Mouse (Mus musculus): ENCODE data around the gene Rock2.

Rock2 gene

GRCm38 (mm10) chr12:16900625-16901222 is 6.0 kb downstream of the Rock2 start:
- DNase-seq (ENCODE audit: low spot score in 2 of 2), result no peak

- DNase-seq (ENCODE audit: low spot score in 2 of 2), result no peak
Observed at GRCm38 (mm10) chr12:16903949-16904635, 9.4 kb downstream of the Rock2 start.

- no peak for DNase-seq (ENCODE audit: low spot score in 2 of 2)
Observed at GRCm38 (mm10) chr12:16907282-16907846, 12.7 kb downstream of the Rock2 start.

GRCm38 (mm10) chr12:16907953-16908648 is 13.4 kb downstream of the Rock2 start:
- DNase-seq (ENCODE audit: low spot score in 2 of 2), result no peak

- DNase-seq (ENCODE audit: low spot score in 2 of 2), result no peak
Observed at GRCm38 (mm10) chr12:16911524-16911923, 16.8 kb downstream of the Rock2 start.

- no peak for DNase-seq (ENCODE audit: low spot score in 2 of 2)
Observed at GRCm38 (mm10) chr12:16912600-16912999, 17.9 kb downstream of the Rock2 start.

- no peak for DNase-seq (ENCODE audit: low spot score in 2 of 2)
Observed at GRCm38 (mm10) chr12:16920186-16920860, 25.6 kb downstream of the Rock2 start.

GRCm38 (mm10) chr12:16927889-16928288 is 33.2 kb downstream of the Rock2 start:
- no peak for DNase-seq (ENCODE audit: low spot score in 2 of 2)

GRCm38 (mm10) chr12:16934423-16934822 is 39.7 kb downstream of the Rock2 start:
- no peak for DNase-seq (ENCODE audit: low spot score in 2 of 2)

- DNase-seq (ENCODE audit: low spot score in 2 of 2), result no peak
Observed at GRCm38 (mm10) chr12:16941976-16942375, 47.3 kb downstream of the Rock2 start.

GRCm38 (mm10) chr12:16948239-16948638 is 53.5 kb downstream of the Rock2 start:
- no peak for DNase-seq (ENCODE audit: low spot score in 2 of 2)

GRCm38 (mm10) chr12:16958851-16959250 is 64.2 kb downstream of the Rock2 start:
- peak in 1 of 2 experiments; percentile 16 for DNase-seq (ENCODE audit: low spot score in 2 of 2)

- no peak for DNase-seq (ENCODE audit: low spot score in 2 of 2)
Observed at GRCm38 (mm10) chr12:16963354-16963753, 68.7 kb downstream of the Rock2 start.

GRCm38 (mm10) chr12:16966811-16967210 is 72.1 kb downstream of the Rock2 start:
- DNase-seq (ENCODE audit: low spot score in 2 of 2), result no peak

GRCm38 (mm10) chr12:16977120-16977519 is 82.4 kb downstream of the Rock2 start:
- no peak for DNase-seq (ENCODE audit: low spot score in 2 of 2)

GRCm38 (mm10) chr12:16985778-16986177 is 91.1 kb downstream of the Rock2 start:
- DNase-seq (ENCODE audit: low spot score in 2 of 2), result no peak

GRCm38 (mm10) chr12:16991376-16991775 is 96.7 kb downstream of the Rock2 start:
- no peak for DNase-seq (ENCODE audit: low spot score in 2 of 2)

- DNase-seq (ENCODE audit: low spot score in 2 of 2), result no peak
Observed at GRCm38 (mm10) chr12:16992355-16992754, 97.7 kb downstream of the Rock2 start.

GRCm38 (mm10) chr12:16994291-16994690 is 99.6 kb downstream of the Rock2 start:
- DNase-seq (ENCODE audit: low spot score in 2 of 2), result no peak

- no peak for DNase-seq (ENCODE audit: low spot score in 2 of 2)
Observed at GRCm38 (mm10) chr12:16996281-16996680, 101.6 kb downstream of the Rock2 start.

GRCm38 (mm10) chr12:16996886-16997462 is 102.3 kb downstream of the Rock2 start:
- no peak for DNase-seq (ENCODE audit: low spot score in 2 of 2)

GRCm38 (mm10) chr12:16999146-16999545 is 104.5 kb downstream of the Rock2 start:
- no peak for DNase-seq (ENCODE audit: low spot score in 2 of 2)
